Mouse (Mus musculus): Measurements from ENCODE around the gene Ankrd36. TPM values are rescaled to one million over a fixed set of nuclear protein-coding genes. Genes with fewer than 3 reads are reported as not detected.

Ankrd36 gene
- total RNA-seq, 2 experiments from 2014 or later, result not detected

- DNase-seq (ENCODE audit: extremely low spot score in 1 of 2, low spot score in 2 of 2), result peak; percentile 79 to 95
- intact Hi-C loops (cut with DNase I), result loop anchor here (5.0 kb wide), 1 partner anchor 220 kb away; no protein-coding TSS in a partner anchor
Observed at GRCm38 (mm10) chr11:5707530-5708353, 138.3 kb downstream of the Ankrd36 start.

- intact Hi-C loops (cut with DNase I), result no loop called here
- no peak for DNase-seq (ENCODE audit: extremely low spot score in 1 of 2, low spot score in 2 of 2)
Observed at GRCm38 (mm10) chr11:5715179-5715578, 145.7 kb downstream of the Ankrd36 start.

GRCm38 (mm10) chr11:5715630-5716105, 146.2 kb downstream of the Ankrd36 start, which contains the start of gene Mrps24:
Gene Mrps24, minus strand, starts transcription at chr11:5715680.
- intact Hi-C loops (cut with DNase I), result no loop called here
- DNase-seq (ENCODE audit: extremely low spot score in 1 of 2, low spot score in 2 of 2), result no peak

GRCm38 (mm10) chr11:5716246-5716645, 146.8 kb downstream of the Ankrd36 start:
- intact Hi-C loops (cut with DNase I), result no loop called here
- DNase-seq (ENCODE audit: extremely low spot score in 1 of 2, low spot score in 2 of 2), result no peak

DNA sequence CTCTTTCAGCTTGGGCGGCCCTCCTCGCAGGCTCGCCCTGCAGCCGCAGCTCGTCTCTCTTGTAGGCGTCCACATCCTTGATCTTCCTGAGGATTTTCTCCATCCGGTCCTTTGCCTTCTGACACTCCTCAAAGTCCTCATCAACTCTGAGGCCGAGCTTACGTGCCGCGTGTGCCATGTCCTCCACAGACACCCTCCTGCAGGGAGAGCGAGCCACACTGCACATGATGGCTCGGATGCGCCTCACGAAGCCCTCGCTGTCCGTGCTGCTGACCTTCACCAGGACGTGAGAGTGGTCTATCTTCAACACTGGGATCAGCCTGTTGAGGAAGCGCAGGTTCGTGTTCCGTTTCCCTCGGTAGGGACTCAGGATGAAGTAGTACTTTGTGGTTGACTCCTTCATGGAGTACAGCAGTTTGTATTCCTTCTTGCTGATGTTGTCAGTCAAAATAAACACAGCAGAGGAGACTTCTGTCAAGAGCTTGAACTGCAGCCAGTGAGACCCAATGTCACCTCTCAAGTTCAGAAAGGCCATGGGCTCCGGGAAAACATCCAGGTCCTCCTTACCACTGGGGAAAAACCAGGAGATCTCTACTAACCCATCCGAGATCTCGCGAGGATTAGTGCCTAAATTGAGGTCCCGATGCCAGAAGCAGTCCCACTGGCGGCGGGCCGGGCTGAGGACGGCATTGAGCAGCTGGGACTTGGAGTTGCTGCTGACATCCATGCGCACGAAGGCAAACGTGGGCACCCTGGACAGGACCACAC, 147.6 kb downstream of the Ankrd36 start:
- DNase-seq (ENCODE audit: extremely low spot score in 1 of 2, low spot score in 2 of 2), result peak in 1 of 2 experiments; percentile 51
- intact Hi-C loops (cut with DNase I), result no loop called here

DNA sequence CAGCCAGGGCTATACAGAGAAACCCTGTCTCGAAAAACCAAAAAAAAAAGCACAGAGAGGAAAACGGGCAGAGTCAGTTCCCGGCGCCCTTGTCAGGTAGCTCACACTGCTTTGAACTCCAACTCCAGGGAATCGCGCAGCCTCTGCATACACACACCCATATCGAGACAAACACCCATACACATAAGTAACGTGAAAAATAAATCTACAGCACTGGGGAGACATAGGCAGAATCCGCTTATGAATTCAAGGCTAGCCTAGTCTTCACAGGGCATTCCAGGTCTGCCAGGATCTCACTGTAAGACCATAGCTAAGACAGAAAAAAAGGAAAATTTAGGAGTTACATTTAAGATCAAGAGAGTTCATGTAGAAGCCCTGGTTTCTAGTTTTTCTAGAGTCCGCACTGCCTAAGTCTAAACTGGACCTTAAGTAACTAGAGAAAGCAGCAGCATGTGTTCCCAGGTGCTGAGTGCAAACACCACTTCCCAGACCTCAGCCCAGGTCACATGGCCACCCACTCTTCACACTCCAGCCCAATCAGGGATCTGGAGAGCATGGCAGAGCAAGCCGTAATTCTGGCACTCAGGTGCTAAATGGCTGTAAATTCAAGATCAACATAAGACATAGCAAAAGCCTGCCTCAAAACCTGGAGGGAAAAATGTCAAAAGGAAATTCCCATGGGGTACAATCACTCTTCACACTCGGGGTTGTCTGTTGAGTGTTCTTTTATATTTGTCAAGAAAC, 149.3 kb downstream of the Ankrd36 start:
- intact Hi-C loops (cut with DNase I), result no loop called here
- DNase-seq (ENCODE audit: extremely low spot score in 1 of 2, low spot score in 2 of 2), result no peak

- DNase-seq (ENCODE audit: extremely low spot score in 1 of 2, low spot score in 2 of 2), result no peak
- intact Hi-C loops (cut with DNase I), result no loop called here
Observed at GRCm38 (mm10) chr11:5729582-5729981, 160.1 kb downstream of the Ankrd36 start.

GRCm38 (mm10) chr11:5732401-5732800, 162.9 kb downstream of the Ankrd36 start:
- intact Hi-C loops (cut with DNase I), result no loop called here
- no peak for DNase-seq (ENCODE audit: extremely low spot score in 1 of 2, low spot score in 2 of 2)

- DNase-seq (ENCODE audit: extremely low spot score in 1 of 2, low spot score in 2 of 2), result no peak
- intact Hi-C loops (cut with DNase I), result no loop called here
Observed at GRCm38 (mm10) chr11:5734323-5734722, 164.8 kb downstream of the Ankrd36 start.

DNA sequence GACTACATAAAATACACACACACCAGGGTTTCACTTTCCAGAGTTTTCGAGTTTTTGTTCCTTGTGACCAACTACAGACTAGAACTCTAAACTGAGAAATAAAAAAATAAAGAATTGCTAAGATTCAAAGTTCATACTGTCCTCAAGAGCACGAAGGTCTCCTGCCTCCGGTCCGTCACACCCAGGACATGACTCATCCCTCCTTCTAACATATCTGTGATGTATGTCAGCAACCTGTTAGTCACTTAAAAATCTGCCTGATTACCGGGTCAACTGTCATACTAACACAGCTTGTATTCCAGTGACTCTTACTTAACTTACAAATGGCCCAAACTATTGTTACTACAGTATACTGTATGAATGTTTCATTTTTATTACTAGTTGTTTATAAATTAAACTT, 167.7 kb downstream of the Ankrd36 start:
- no peak for DNase-seq (ENCODE audit: extremely low spot score in 1 of 2, low spot score in 2 of 2)
- intact Hi-C loops (cut with DNase I), result no loop called here

Other genes with a start within 250 kb of the Ankrd36 start
- 10 to 100 TPM; 22.0 to 25.1 TPM for gene Znrf3, start 124.8 kb upstream of the Ankrd36 start, total RNA-seq (2021)
- gene Xbp1, start 49.0 kb upstream of the Ankrd36 start, total RNA-seq (2021), result 10 to 100 TPM; 68.5 to 76.6 TPM
- gene Ccdc117, start 27.5 kb upstream of the Ankrd36 start, total RNA-seq (2021), result 10 to 100 TPM in 1 of 2 experiments, 1 to 10 TPM in 1; 9.1 to 10.3 TPM
- gene Mrps24, start 146.0 kb downstream of the Ankrd36 start, total RNA-seq (2021), result 100 to 1,000 TPM in 1 of 2 experiments, 10 to 100 TPM in 1; 95.4 to 101 TPM
- gene Urgcp, start 192.7 kb downstream of the Ankrd36 start, total RNA-seq (2021), result 10 to 100 TPM; 49.2 to 55.0 TPM
- gene Dbnl, start 218.8 kb downstream of the Ankrd36 start, total RNA-seq (2021), result 10 to 100 TPM; 86.9 to 89.1 TPM
- gene Pgam2, start 234.0 kb downstream of the Ankrd36 start, total RNA-seq (2021), result 1 to 10 TPM; 6.3 to 7.7 TPM